Comparison of ENCODE assay signal across 16 mouse cellular contexts in genomic region chr4:132121674-132122073, GRCm38 (mm10). TPM values are rescaled to one million over a fixed set of nuclear protein-coding genes. Genes with fewer than 3 reads are reported as not detected.
DNase-seq lines count a peak whose midpoint lies in the region; ATAC-seq and TF ChIP-seq lines count a peak whose summit lies in the region.
"Had no signal": no experiment of that assay in that cellular context is flagged by ENCODE, and none has a peak within 500 bp of the region (broad histone marks: within the 10 kb centered on the region; RNA-seq: fewer than 3 reads in every experiment).

No protein-coding gene starts in this region.

- no peak for TF ChIP-seq EP300 in liver, embryonic 14.5 days (IDR thresholded peaks at IDR 0.05; ENCODE audit: low read depth)

- no peak for ATAC-seq in forebrain, postnatal 0 days
- no peak for ATAC-seq in forebrain, embryonic 13.5 days
- no peak for ATAC-seq in liver, embryonic 14.5 days (ENCODE audit: insufficient read depth)
- ATAC-seq: forebrain, embryonic 16.5 days had no signal

- no peaks in the 10 kb centered on the region for H3K9me3 ChIP-seq in forebrain, postnatal 0 days (ENCODE audit: low read length)
- no peaks in the 10 kb centered on the region for H3K9me3 ChIP-seq in forebrain, embryonic 13.5 days (replicated peaks)
- H3K9me3 ChIP-seq in E14TG2a.4 (ENCODE audit: low read length), result no peaks in the 10 kb centered on the region
- H3K9me3 ChIP-seq in liver, embryonic 14.5 days (ENCODE audit: control insufficient read depth, low read length), result no peaks in the 10 kb centered on the region
- H3K9me3 ChIP-seq: embryonic facial prominence, embryonic 15.5 days; lung, embryonic 15.5 days; midbrain, embryonic 12.5 days; neural tube, embryonic 12.5 days had no signal

- no peaks in the 10 kb centered on the region for H3K27me3 ChIP-seq in forebrain, postnatal 0 days (ENCODE audit: insufficient read depth, low read length)
- peaks cover 14% of the 10 kb centered on the region for H3K27me3 ChIP-seq in forebrain, embryonic 13.5 days
- peaks cover 30% of the 10 kb centered on the region for H3K27me3 ChIP-seq in E14TG2a.4 (ENCODE audit: insufficient read depth, low read length)
- no peaks in the 10 kb centered on the region for H3K27me3 ChIP-seq in liver, embryonic 14.5 days (ENCODE audit: control insufficient read depth, insufficient read depth, low read length)
- H3K27me3 ChIP-seq: embryonic facial prominence, embryonic 15.5 days; lung, embryonic 15.5 days; neural tube, embryonic 12.5 days had no signal

- TF ChIP-seq CTCF in forebrain, postnatal 0 days (IDR thresholded peaks at IDR 0.05; ENCODE audit: low read depth), result 0 out of 2 replicates have a peak, but pooled peaks have one; percentile 18
- 0 out of 2 replicates have a peak, but pooled peaks have one; percentile 10 for TF ChIP-seq CTCF in lung, adult 2 months (IDR thresholded peaks at IDR 0.05; ENCODE audit: insufficient read depth, low read length)
- TF ChIP-seq CTCF in E14TG2a.4 (conservative IDR thresholded peaks at IDR 0.05; ENCODE audit: low read length), result peak; percentile 97
- peak; percentile 60 for TF ChIP-seq CTCF in liver, embryonic 14.5 days (IDR thresholded peaks at IDR 0.05; ENCODE audit: low read depth)

- H3K4me3 ChIP-seq in forebrain, postnatal 0 days (ENCODE audit: low read depth, low read length), result no peak overlapping the region
- no peak overlapping the region for H3K4me3 ChIP-seq in forebrain, embryonic 13.5 days
- H3K4me3 ChIP-seq in lung, adult 2 months (replicated peaks; ENCODE audit: extremely low read depth, low read depth, low read length), result no peak overlapping the region
- no peak overlapping the region for H3K4me3 ChIP-seq in E14TG2a.4 (replicated peaks; ENCODE audit: low read length)
- no peak overlapping the region for H3K4me3 ChIP-seq in liver, embryonic 14.5 days (ENCODE audit: insufficient read depth in 1 of 2, low read depth in 2 of 2, low read length in 2 of 2)
- H3K4me3 ChIP-seq: embryonic facial prominence, embryonic 15.5 days; lung, embryonic 15.5 days; midbrain, embryonic 12.5 days; neural tube, embryonic 12.5 days had no signal

- H3K36me3 ChIP-seq in forebrain, postnatal 0 days (ENCODE audit: insufficient read depth), result no peaks in the 10 kb centered on the region
- H3K36me3 ChIP-seq in forebrain, embryonic 13.5 days (ENCODE audit: poor library complexity, severe bottlenecking), result no peaks in the 10 kb centered on the region
- no peaks in the 10 kb centered on the region for H3K36me3 ChIP-seq in E14TG2a.4 (ENCODE audit: insufficient read depth, low read length)
- no peaks in the 10 kb centered on the region for H3K36me3 ChIP-seq in liver, embryonic 14.5 days (replicated peaks; ENCODE audit: control insufficient read depth, insufficient read depth, low read depth)
- H3K36me3 ChIP-seq: embryonic facial prominence, embryonic 15.5 days; lung, embryonic 15.5 days; midbrain, embryonic 12.5 days; neural tube, embryonic 12.5 days had no signal

- H3K9ac ChIP-seq in forebrain, postnatal 0 days, result no peak overlapping the region
- no peak overlapping the region for H3K9ac ChIP-seq in forebrain, embryonic 13.5 days
- no peak overlapping the region for H3K9ac ChIP-seq in liver, embryonic 14.5 days (replicated peaks)
- H3K9ac ChIP-seq: embryonic facial prominence, embryonic 15.5 days; lung, embryonic 15.5 days; midbrain, embryonic 12.5 days; neural tube, embryonic 12.5 days had no signal

- TF ChIP-seq POLR2A in lung, adult 2 months (IDR thresholded peaks at IDR 0.05; ENCODE audit: borderline replicate concordance, extremely low read depth, low read depth, low read length), result no peak

- WGBS in forebrain, postnatal 0 days, result 82% methylated on average over 5 of the region's 5 CpGs
- 84% methylated on average over 5 of the region's 5 CpGs for WGBS in forebrain, embryonic 13.5 days
- WGBS in lung, adult 2 months, result 73% methylated on average over 5 of the region's 5 CpGs
- 54% methylated on average over 5 of the region's 5 CpGs for WGBS in liver, embryonic 14.5 days (ENCODE audit: insufficient replicate concordance)

- no peak for DNase-seq in forebrain, postnatal 0 days
- no peak for DNase-seq in lung, adult 2 months
- no peak for DNase-seq in lung, postnatal 36 days
- DNase-seq in liver, embryonic 14.5 days (ENCODE audit: low read depth in 3 of 3, low spot score in 3 of 3), result no peak
- no peak for DNase-seq in layer of hippocampus, adult 8-10 months (ENCODE audit: low spot score in 2 of 2)
- DNase-seq in urinary bladder, adult 18-20 months (ENCODE audit: low spot score in 2 of 2), result no peak
- DNase-seq: cerebellum, postnatal 25 days; gastrocnemius, postnatal 36 days; retina, postnatal 1 day had no signal

- H3K4me1 ChIP-seq in forebrain, postnatal 0 days (ENCODE audit: insufficient read depth), result no peaks in the 10 kb centered on the region
- H3K4me1 ChIP-seq in forebrain, embryonic 13.5 days, result no peaks in the 10 kb centered on the region; the same call in 1 of the 2 replicates
- no peaks in the 10 kb centered on the region for H3K4me1 ChIP-seq in lung, adult 2 months (ENCODE audit: control insufficient read depth, insufficient read depth, low read length)
- peaks cover 21% of the 10 kb centered on the region for H3K4me1 ChIP-seq in E14TG2a.4 (replicated peaks; ENCODE audit: low read depth, low read length)
- H3K4me1 ChIP-seq in liver, embryonic 14.5 days (replicated peaks; ENCODE audit: control insufficient read depth in 2 of 2, insufficient read depth in 2 of 2, low read length in 1 of 2), result no peaks in the 10 kb centered on the region
- H3K4me1 ChIP-seq: lung, embryonic 15.5 days; midbrain, embryonic 12.5 days; neural tube, embryonic 12.5 days had no signal

- H3K4me2 ChIP-seq in forebrain, postnatal 0 days (ENCODE audit: low read depth), result no peak overlapping the region
- no peak overlapping the region for H3K4me2 ChIP-seq in forebrain, embryonic 13.5 days
- no peak overlapping the region for H3K4me2 ChIP-seq in liver, embryonic 14.5 days (ENCODE audit: low read depth)
- H3K4me2 ChIP-seq: embryonic facial prominence, embryonic 15.5 days; lung, embryonic 15.5 days; midbrain, embryonic 12.5 days; neural tube, embryonic 12.5 days had no signal

- no peak overlapping the region for H3K27ac ChIP-seq in forebrain, postnatal 0 days (ENCODE audit: low read depth, low read length)
- no peak overlapping the region for H3K27ac ChIP-seq in forebrain, embryonic 13.5 days
- no peak overlapping the region for H3K27ac ChIP-seq in liver, embryonic 14.5 days
- H3K27ac ChIP-seq: embryonic facial prominence, embryonic 15.5 days; lung, embryonic 15.5 days; midbrain, embryonic 12.5 days; neural tube, embryonic 12.5 days had no signal

RNA-seq across cellular contexts. Expression of gene Oprd1, which starts 22.6 kb away (rescaled TPM):
- total RNA-seq in forebrain, postnatal 0 days (2014; rRNA removed), result 1.5 and 1.6 TPM in 2 replicates
- polyA plus RNA-seq in forebrain, postnatal 0 days (2015; fragmentation: Nextera tagmentation; extraction: Ambion mirVana), result 0.23 and 0.53 TPM in 2 replicates
- 0.06 and 0.12 TPM in 2 replicates for polyA plus RNA-seq in forebrain, embryonic 13.5 days (2015; fragmentation: Nextera tagmentation; extraction: Ambion mirVana)
- polyA plus RNA-seq in lung, adult 2 months (2012; rRNA removed), result 0.11 TPM in 2 replicates
- polyA plus RNA-seq in liver, embryonic 14.5 days (2012; rRNA removed), result 0.03 and 0.04 TPM in 2 replicates
- polyA plus RNA-seq in liver, embryonic 14.5 days (2014; fragmentation: Nextera tagmentation; extraction: Ambion mirVana), result 0.04 TPM in 1 of 2 replicates, not detected in the other
- 10 to 100 TPM in 3 of 4 experiments, 1 to 10 TPM in 1; 9.2 to 13.4 (median 11.9) TPM for total RNA-seq in layer of hippocampus, adult 8-10 months (2022)
- total RNA-seq: gastrocnemius, postnatal 36 days had no signal

RNA-seq across cellular contexts. Expression of gene Epb41, which starts 46.6 kb away (rescaled TPM):
- 65.0 and 68.3 TPM in 2 replicates for total RNA-seq in forebrain, postnatal 0 days (2014; rRNA removed)
- polyA plus RNA-seq in forebrain, postnatal 0 days (2015; fragmentation: Nextera tagmentation; extraction: Ambion mirVana), result 32.4 and 36.5 TPM in 2 replicates
- polyA plus RNA-seq in forebrain, embryonic 13.5 days (2015; fragmentation: Nextera tagmentation; extraction: Ambion mirVana), result 75.0 and 84.1 TPM in 2 replicates
- polyA plus RNA-seq in lung, adult 2 months (2012; rRNA removed), result 38.3 and 45.3 TPM in 2 replicates
- polyA plus RNA-seq in liver, embryonic 14.5 days (2012; rRNA removed), result 105 and 113 TPM in 2 replicates
- polyA plus RNA-seq in liver, embryonic 14.5 days (2014; fragmentation: Nextera tagmentation; extraction: Ambion mirVana), result 153 and 166 TPM in 2 replicates
- total RNA-seq in layer of hippocampus, adult 8-10 months (2022), result 10 to 100 TPM; 23.0 to 27.9 (median 25.7) TPM

RNA-seq across cellular contexts. Expression of gene Gm10300, which starts 47.2 kb away (rescaled TPM):
- 0.14 TPM in 1 of 2 replicates, not detected in the other for total RNA-seq in forebrain, postnatal 0 days (2014; rRNA removed)
- polyA plus RNA-seq in forebrain, postnatal 0 days (2015; fragmentation: Nextera tagmentation; extraction: Ambion mirVana), result not detected in 2 replicates
- polyA plus RNA-seq in forebrain, embryonic 13.5 days (2015; fragmentation: Nextera tagmentation; extraction: Ambion mirVana), result not detected in 2 replicates
- polyA plus RNA-seq in lung, adult 2 months (2012; rRNA removed), result 0.07 and 0.25 TPM in 2 replicates
- polyA plus RNA-seq in liver, embryonic 14.5 days (2012; rRNA removed), result 0.11 and 0.15 TPM in 2 replicates
- 0.32 and 0.40 TPM in 2 replicates for polyA plus RNA-seq in liver, embryonic 14.5 days (2014; fragmentation: Nextera tagmentation; extraction: Ambion mirVana)
- total RNA-seq in layer of hippocampus, adult 8-10 months (2022), result under 1 TPM in 2 of 4 experiments, not detected in 2; 0.20 to 0.23 TPM
- total RNA-seq: gastrocnemius, postnatal 36 days had no signal
- polyA plus RNA-seq: forebrain, embryonic 16.5 days; neural tube, embryonic 12.5 days had no signal

Comparison
In these comparisons a context has a peak if more than half of its experiments do, and no peak if none do; other contexts are left out.
1. CTCF ChIP-seq: peak in every context shown above with its lines; median percentile 97 in E14TG2a.4; 60 in liver, embryonic 14.5 days; 18 in forebrain, postnatal 0 days; 10 in lung, adult 2 months.